Mouse (Mus musculus) ZHBTc4 (cell line): ENCODE results near the gene Rabggta.

Experiments
- DNase-seq: peaks from one replicate; pipeline ENCODE4 v3.0.0-alpha.2; 2011; ENCODE audit warnings: low read depth, low spot score

The Rabggta gene

DNA sequence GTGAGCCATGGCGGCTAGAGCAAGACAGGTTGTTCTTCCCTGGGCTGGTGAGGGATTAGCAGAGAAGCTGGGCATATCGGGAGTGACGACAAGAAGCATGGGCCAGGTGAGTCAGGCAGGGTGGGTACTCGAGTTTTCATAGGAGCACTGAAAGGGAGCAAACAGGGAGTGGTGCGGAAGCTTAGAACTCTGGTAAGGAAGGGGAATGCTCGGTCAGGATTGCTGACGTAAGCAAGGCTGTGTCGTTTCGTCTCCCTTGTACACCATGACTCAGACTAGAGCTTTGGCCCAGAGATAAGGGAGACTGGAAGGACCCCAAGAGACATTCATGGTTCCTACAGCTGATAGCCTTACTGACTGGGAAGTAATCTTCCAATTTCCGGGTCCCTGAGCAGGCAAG lies 11.8 kb upstream of the Rabggta start:
- DNase-seq = no peak

DNA sequence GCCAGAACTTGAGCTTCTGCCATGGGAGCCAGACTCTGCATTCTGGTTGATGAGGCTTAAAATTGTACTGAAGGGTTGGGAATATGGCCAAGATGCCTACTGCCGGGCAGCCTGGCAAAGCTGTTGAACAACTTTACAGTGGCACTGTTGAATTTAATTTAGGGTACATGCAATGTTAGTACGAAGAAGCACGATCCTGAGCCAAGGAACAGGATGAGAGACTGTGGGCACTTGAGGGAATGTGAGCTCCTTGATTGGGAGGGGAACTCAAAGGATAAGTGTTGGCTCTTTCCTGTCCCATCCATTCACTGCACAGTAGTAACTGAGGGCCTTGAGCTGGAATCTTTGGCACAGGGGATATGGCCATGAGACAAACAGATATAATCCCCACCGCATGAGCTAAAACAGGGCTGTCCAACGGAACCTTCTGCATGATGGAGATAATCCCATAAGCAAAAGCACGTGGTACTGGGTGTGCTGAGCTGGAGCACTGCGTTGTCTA lies 8.5 kb upstream of the Rabggta start:
- DNase-seq = no peak

DNA sequence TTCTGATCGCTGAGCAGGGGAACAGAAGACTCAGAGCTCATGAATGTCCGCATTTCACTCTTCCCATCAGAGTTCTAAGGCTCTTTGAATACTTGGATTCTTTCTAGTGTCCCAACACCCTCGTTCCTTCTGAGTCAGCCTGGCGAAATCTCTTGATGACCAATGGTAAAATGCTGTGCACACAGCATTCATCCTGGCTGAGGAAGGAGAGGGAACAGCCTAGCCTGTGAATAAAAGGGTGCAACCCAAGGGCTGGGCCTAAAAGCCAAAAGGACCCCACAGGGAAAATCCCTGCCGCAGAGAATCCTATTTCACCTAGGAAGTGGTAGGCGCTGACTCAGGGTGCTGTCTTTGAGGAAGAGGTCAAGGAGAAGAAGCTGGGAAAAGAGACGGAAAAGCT lies 8.1 kb upstream of the Rabggta start:
- no peak for DNase-seq

DNA sequence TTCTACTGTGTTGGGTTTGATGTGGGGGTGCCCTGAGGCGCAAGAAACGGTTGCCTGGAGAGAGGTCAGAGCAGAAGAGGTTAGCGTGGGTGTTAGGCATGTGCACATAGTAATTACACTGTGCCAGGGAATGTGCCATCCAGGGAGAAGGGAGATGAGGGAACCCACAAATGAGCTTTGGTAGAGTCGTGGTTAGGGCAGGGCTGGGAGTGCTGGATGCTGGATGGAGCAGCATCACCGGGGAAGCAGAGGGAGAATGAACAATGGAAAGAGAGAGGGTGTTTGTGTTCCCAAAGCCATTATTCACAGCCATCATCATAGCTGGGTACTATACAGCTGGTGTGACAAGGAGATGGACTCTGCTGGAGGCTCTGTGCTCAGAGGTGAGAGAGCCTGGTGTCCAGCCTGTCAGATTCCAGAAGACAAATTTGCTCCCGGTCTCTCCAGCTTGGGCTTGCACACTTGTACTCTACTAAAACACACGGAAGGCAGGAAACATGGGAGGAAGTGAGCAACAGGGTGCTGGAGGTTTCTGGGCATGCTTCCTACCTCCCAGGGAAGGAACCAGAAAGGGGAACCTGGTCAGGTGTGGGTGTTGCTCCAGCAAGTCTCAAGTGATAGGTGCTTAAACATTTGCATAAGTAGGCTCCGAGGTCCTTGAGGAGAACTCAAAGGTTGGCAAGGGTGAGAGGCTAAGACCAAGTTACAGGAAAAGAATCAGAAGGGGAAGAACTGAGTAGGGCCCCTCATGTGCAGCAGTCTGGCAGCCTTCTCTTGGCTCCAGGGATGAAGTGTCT lies 6.0 kb upstream of the Rabggta start:
- DNase-seq = no peak

DNA sequence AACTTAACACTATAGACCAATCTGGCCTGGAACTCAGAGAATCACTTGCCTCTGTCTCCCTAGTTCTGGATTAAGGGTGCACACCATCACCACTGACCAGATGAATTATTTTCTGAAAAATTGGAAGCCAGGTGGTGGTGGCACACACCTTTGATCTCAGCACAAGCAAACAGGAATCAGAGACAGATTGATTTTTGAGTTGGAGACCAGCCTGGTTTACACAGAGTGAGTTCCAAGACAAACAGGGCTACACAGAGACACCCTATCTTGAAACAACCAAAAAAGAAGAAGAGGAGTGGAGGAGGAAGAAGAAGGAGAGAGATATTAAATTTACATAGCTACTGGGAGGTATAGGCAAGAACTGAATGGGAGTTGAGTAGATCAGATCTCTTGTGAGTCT lies 4.2 kb upstream of the Rabggta start:
- DNase-seq = no peak

DNA sequence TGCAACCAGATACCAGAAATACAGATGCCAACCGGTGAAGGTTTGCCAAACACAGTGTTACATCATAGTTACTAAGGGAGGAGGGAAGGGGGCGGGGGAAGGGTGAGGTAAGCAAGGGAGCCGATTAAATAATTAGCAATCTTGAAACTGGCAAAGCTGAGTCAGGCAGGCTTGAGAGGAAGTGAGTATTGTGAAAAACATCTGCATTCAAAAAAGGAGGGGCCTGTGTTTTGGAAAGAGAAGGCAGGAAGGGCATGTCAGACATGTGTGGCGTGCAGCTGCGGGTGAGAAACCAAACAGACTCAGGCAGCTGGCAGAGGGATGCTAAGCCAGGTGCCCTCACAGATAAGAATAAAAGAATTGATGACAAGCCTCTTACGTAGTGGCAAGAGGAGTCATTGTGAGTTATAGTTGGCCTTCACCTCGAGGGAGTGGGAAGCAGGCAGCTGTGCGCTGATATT lies 2.4 kb upstream of the Rabggta start:
- no peak for DNase-seq

DNA sequence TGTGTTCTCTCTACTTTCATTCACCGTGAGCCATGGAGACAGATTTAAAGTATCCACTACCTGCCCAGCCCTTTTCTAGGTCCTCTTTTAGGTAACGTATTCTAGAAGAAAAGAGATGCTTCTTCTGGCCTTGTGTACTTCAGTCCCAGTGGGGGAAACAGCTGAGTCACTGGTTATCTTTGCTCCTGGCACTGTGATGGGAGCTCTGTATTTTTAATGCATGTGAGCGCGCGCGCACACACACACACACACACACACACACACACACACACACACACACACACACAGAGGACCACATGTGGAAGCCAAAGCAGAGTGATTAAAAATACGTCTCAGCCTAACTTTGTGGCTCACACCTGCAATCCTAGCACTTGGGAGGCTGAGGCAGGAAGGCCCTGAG lies 1.4 kb upstream of the Rabggta start:
- DNase-seq = no peak

DNA sequence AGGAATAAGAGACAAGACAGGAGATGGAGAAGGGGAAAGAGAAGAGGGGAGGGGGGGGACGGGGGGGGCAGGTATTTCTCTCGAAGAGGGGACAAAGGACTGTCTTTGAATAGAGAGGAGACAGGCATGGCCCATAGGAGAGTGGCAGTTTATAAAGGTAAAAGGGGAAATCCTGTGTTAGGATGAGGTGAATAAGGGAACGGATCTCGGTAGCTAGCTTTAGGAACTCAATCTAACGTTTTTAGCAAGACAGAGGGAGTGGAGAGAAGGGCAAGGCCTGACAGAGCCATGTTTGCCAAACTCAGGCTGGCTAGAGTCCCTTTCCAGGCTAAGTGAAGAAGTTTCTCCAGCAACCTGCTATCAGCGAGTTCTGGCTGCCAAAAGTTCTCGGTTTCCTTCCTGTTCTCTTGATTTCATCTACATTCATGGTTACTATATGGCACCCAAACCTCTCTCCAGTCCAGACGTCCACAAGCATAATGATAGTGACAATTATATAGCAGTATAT lies 429 bp upstream of the Rabggta start:
- DNase-seq = no peak

DNA sequence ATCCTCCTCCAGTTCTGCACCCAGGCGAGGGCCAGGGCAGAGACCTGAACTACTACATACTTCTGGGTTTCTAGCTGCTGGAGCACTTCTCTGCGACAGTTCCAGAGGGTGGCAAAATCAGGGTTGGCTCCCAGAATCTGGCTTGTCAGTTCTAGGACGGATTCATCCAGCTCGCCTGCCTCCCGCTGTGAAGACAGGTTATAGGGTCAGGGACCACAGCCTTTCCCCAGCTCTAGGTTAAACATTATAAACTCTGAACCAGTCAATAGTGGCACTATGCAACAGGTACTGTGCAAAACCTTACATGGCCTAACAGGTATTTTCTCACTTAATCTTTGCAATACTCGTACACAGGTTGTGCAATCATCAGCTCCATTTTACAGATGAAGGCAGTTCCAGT lies 987 bp downstream of the Rabggta start:
- no peak for DNase-seq

DNA sequence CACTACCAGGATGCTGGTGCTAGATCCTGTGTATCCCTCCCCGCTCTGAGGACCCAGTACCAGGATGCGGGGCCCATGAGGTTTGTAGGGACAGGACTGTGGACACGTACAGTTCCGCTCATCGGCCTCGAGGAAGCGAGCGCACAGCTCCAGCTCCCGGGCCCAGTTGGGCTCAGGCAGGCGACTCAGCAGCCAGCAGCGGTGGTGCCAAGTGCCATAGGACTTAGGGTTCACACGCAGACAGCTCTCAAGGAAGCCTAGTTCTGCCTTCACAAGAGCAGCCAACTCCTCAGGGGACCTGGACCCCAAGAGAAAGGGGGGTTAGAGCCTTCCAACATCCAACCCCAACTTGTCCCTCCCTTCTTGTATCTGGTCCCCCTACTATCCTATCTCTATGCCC lies 1.4 kb downstream of the Rabggta start:
- DNase-seq = no peak

DNA sequence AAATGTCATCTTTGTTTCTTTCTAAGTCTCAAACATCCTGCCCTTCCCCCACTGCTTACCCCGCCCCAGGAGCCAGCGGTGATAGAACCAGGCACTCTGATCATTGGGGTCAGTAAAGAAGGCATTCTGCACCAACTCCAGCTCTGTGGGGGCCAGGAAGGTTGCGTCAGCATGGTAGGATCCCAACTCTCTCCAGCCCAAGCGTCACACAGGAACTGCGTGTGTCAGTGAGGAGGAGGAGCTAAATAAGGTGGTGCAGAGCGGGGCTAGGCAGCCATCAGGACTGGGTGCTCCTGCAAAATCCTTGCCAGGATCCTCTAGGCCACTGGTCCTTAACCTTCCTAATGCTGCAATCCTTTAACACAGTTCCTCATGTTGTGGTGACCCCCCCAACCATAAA lies 2.3 kb downstream of the Rabggta start:
- peak; percentile 33 for DNase-seq

DNA sequence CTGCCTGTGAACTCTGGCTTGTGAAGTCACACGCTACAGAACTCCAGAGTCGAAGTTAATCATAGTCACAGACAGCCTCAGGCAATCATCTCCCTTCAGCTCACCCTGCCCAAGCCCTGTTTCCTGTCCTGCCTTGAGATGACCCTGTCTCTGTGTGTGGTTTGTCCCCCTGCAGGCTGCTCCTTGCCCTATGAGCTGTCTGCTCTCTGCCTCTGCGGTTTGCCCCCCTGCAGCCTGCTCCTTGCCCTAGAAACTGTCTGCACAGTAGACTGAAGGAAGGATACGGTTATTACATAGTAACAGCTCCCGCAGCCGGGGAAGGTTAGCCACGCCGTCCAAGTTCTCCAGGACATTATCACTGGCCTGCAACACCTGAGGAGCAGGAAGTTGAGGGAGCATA lies 5.2 kb downstream of the Rabggta start:
- DNase-seq = no peak

DNA sequence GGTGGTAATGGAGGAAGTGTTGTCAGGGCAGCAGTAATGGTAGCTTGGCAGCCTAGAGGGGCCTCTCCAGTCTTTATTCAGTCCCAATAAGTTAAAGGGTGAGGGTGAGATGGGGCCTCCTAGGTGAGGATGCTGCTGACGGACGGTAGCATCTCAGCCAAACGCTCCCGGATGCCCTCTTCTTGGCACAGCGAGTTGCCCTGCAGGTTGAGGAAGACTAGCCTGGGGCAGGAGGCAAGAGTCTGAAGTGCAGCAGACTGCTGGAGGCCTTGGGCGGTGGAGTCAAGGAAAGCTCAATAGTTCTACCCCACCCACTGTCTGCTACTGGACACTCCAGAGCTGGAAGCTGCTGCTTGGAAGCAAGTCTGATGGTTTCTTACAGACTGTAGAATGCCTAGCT lies 5.8 kb downstream of the Rabggta start:
- no peak for DNase-seq

DNA sequence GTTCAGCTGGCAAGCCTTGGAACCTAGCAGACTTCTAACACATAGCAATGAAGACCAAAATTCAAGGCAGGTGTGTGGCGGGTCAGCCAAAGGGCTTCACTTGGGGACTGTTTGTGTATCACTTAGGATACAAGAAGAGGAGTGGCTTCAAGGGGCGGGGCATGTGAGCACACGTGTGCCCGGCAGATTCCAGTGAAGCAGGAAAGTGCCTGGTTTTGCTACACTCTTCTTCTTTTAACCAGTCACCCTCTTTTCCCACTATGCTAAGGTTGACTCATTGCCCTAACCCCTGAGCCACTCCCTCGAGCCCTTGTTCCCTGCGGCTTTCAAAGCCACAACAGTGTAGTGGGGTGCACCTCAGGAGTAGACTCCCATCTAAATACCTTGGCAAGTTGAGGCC lies 7.2 kb downstream of the Rabggta start:
- DNase-seq = peak; percentile 51

DNA sequence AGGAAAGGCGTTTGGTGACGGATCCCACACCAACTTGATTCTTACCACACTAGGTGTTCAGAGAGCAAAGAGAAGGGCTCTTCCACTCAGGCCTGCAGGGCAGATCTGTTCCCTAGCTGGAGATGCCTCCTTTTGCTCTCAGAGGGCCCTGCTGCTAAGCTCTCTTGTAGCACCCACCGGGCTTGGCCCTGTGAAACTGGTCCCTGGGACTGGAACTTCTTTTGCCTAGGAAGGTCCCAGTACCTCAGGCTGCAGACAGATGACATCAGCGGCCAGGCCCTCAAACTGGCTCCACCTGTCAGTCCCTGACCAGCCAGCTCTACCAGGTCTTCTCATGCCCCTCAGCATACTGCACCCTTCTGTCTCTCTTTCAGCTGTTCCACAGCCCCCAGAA lies 8.3 kb downstream of the Rabggta start, which contains the start of gene Tgm1:
Gene Tgm1 (minus strand): TSS at position 198 of the 394 bp plus-strand sequence.
- DNase-seq = no peak

DNA sequence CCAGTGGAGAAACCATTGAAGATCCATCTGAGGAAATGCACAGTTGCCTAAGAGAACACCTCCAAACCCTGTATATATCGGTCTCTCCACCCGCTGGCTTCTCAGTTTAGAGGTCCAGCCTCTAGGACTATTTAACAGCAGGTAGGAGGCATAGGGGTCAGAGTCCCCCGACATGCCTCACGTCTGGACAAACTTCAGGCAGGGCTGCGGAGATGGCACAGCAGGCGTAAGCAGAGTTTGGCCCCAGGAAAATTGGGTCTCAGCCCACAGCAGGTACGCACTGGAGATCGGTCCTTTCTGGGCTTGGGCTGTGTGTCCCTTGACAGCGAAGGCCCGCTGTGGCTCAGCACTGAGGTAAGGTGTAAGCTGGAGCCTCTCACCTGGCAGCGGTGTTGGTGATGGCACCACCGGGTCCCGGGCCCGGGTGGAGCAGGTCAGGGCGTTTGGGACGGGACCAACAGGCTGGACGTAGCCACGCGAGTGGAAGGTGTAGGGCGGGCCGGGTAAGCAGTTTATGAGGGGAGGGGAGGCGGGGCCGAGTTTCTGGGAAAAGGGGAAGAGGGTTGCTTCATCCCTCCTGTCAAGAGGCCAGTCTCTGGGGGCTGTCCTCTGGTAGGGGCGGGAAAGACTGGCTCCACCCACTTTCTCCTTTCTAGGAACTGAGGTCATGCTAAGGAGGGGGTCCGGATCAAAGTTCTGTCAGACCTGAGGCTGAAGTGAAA lies 8.9 kb downstream of the Rabggta start:
- peak; percentile 72 for DNase-seq

DNA sequence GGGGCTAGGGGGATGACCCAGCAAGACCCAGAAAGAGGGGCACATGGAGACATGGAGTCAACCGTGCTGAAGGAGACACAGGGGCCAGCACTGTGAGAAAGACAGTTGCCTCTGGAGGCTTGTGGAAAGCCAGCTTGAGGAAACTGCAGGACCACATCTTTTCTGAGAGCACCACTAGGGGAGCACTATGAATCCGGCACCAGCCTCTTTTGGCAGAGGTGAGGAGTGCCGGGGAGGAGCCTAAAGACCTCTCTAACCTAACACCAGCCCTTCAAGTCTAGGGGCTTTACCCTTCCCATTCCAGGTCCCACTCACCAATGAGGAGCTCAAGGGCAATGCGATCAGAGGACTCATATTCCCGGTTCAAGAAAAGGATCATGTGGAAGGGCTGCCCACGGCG lies 10.3 kb downstream of the Rabggta start:
- peak; percentile 63 for DNase-seq

DNA sequence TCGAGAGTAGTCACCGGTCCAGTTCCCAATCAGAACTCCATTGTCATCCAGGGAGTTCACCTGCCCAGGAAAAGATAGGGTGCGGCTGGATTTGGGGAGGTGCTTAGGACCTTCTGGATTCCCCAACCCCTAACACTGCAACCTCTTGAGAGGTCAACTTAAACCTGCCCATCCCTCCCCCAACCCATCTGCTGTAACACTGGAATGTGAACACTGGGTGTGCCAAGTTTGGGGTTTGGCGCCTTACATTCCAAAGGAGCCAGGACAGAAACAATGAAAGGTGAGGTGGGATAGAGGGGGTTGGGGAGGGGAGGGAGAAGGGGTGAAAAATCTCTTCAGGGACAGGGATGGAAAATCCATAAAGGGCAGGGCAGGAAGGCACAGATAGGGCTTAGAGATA lies 12.6 kb downstream of the Rabggta start:
- peak; percentile 94 for DNase-seq

DNA sequence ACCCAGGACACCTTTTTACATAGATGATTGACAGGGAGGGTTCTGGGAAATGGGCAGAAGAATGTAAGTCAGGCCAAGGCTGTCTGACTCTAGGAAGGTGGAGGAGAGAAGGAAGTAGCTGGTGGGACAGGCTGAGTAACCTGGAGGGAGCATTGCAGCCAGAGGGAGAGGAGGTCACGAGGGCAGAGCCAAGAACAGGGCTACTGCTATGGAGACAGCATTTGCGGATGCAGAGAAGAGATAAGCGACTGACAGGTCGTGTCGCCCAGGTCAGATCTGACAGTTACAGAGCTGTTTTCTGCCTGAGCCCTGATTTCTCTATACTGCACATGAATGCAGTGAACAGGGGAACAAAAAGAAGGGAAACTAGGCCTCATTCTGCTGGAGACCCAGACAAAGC lies 14.7 kb downstream of the Rabggta start:
- no peak for DNase-seq

DNA sequence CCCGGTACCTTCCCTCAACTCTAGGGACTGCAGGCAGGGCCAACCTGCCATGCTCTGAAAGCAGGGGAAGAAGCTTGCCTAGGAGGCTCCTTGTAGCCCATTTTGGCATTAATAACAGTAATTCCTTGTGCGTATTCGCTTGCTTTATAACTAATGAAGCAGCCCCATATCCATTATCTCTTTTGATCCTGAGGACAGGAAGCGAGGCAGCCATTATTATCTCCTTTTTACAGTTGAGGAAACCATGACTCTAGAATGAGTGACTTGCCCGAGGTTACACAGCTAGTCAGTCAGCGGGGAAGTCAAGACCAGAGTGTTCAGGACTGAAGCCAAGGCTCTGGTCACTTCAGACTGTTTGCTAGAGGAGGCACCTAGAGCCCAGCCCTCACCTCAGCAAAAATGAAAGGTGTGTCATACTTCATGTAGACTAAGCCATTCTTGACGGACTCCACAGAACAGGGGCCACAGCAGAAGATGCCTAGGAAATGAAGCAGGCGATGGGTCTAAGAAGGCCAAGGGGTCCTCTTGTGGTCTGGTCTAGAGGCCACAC lies 15.9 kb downstream of the Rabggta start:
- DNase-seq = no peak

DNA sequence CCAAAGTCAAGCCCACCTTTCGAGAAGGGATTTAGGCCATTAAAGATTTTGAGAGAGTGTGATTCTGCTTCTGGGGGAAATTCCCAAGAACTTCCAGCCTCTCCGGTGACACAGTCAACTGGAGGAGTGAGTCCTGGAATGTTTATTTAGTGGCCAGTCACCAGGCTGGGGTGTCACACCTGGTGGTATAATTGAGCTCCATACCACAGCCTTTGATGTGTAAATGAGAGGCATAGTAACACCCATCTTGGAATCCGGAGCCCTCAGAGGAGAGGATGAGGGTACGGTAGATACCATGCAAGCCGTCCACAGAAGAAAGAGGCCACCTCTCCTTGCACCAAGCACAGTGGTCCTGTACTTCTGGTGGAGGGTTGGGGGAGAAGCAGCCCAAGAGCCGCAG lies 19.3 kb downstream of the Rabggta start:
- DNase-seq = peak; percentile 76

DNA sequence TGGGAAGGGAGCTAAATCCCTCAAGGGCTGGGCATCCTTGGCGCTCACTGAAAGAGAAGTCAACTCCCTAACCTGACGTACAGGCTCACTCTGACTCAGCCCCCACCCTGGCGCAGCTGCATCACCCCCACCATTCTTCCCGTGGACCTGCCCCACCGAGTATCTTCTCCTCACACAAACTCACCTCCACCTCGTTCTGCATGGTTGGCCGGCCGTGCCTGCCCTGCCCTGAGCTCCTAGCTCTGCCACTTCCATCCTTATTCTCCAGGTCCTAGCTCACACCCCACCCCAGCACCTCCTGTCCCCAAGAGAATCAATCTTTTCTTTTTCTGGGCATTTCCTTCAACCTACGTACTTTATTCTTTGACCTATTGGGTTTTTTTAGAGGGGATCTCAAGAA lies 20.9 kb downstream of the Rabggta start:
- no peak for DNase-seq
